Mouse (Mus musculus) heart, embryonic 14.5 days (tissue): ENCODE data around the gene Tbc1d2b. TPM values are rescaled to one million over a fixed set of nuclear protein-coding genes. Genes with fewer than 3 reads are reported as not detected.

Experiments used
- ATAC-seq: fragments of 200-750 bp; cut with Nextera tagmentation; 2 replicates; pipeline ENCODE4 v1.8.0; 2017; ENCODE audit warnings: low read depth, moderate TSS enrichment; ENCODE audit not compliant: insufficient number of reproducible peaks, insufficient read depth, low FRiP score
- H3K27ac ChIP-seq, 2 experiments: fragments of 200-500 bp in 1 of 2; fragments of 300-500 bp in 1 of 2; sonication (generic) in 1 of 2; replicated peaks in 1 of 2; 2 replicates each; pipeline ENCODE4 v1.5.1; 2012 to 2014; ENCODE audit warnings: low read depth in 2 of 2, low read length in 2 of 2, control low read depth in 1 of 2, mild to moderate bottlenecking in 1 of 2, mixed read lengths in 1 of 2; ENCODE audit not compliant: control insufficient read depth in 1 of 2, insufficient read depth in 1 of 2
- H3K27me3 ChIP-seq: fragments of 300-500 bp; sonication (generic); 2 replicates; pipeline ENCODE4 v1.6.1; 2014; ENCODE audit warnings: mild to moderate bottlenecking, low read length, control low read depth; ENCODE audit not compliant: control insufficient read depth, insufficient read depth
- H3K36me3 ChIP-seq: fragments of 300-500 bp; sonication (generic); 2 replicates; pipeline ENCODE4 v1.6.1; 2014; ENCODE audit warnings: mild to moderate bottlenecking, control low read depth, low read length, mixed read lengths; ENCODE audit not compliant: control insufficient read depth, insufficient read depth
- H3K4me1 ChIP-seq, 2 experiments: fragments of 200-500 bp in 1 of 2; fragments of 300-500 bp in 1 of 2; sonication (generic) in 1 of 2; 2 replicates each; pipeline ENCODE4 v1.6.1; 2012 to 2014; ENCODE audit warnings: low read length in 2 of 2, control low read depth in 1 of 2, mixed read lengths in 1 of 2; ENCODE audit not compliant: control insufficient read depth in 2 of 2, insufficient read depth in 2 of 2
- H3K4me2 ChIP-seq: fragments of 300-500 bp; sonication (generic); 2 replicates; pipeline ENCODE4 v1.6.1; 2014; ENCODE audit warnings: mild to moderate bottlenecking, low read length
- H3K4me3 ChIP-seq, 2 experiments: fragments of 200-500 bp in 1 of 2; fragments of 300-500 bp in 1 of 2; sonication (generic) in 1 of 2; 2 replicates each; pipeline ENCODE4 v1.5.1; 2012 to 2014; ENCODE audit warnings: low read length in 2 of 2, mild to moderate bottlenecking in 2 of 2, control low read depth in 1 of 2, low read depth in 1 of 2, moderate library complexity in 1 of 2; ENCODE audit not compliant: control insufficient read depth in 1 of 2, insufficient read depth in 1 of 2
- H3K9ac ChIP-seq: fragments of 300-500 bp; sonication (generic); 2 replicates; pipeline ENCODE4 v1.6.1; 2014; ENCODE audit warnings: mild to moderate bottlenecking, low read length
- H3K9me3 ChIP-seq: fragments of 300-500 bp; sonication (generic); 2 replicates; pipeline ENCODE4 v1.6.1; 2016; ENCODE audit warnings: low read length, control low read depth; ENCODE audit not compliant: control insufficient read depth
- WGBS: fragments of 180-500 bp; shearing (Covaris S2); extraction: QIAGEN DNeasy Blood & Tissue Kit; methylation state at CpG from one replicate; pipeline ENCODE4 v1.1.7; 2014; 5-methylcytosine and 5-hydroxymethylcytosine counted together
- polyA plus RNA-seq: library from polyadenylated mRNA; unstranded; fragments of >200 nt; fragmentation: Nextera tagmentation; extraction: Ambion mirVana; gene quantifications from 2 replicates; pipeline ENCODE4 v1.2.1, GENCODE M21; 2014

Gene Tbc1d2b
- polyA plus RNA-seq, 1 experiment from 2014 or later = 7.1 TPM

GRCm38 (mm10) chr9:90247316-90247715 lies 23.3 kb downstream of the Tbc1d2b start:
- Histone ChIP-seq H3K9me3 (no peaks in the 10 kb centered on the region), H3K27ac (peak overlapping the region; percentile 61 to 65), H3K4me2 (no peak overlapping the region), H3K27me3 (no peaks in the 10 kb centered on the region), H3K4me1 (peaks cover 23 to 27% of the 10 kb centered on the region in 2 experiments), H3K36me3 (peaks cover 4% of the 10 kb centered on the region; the same call in 1 of the 2 replicates), H3K9ac (no peak overlapping the region), H3K4me3 (no peak overlapping the region)
- no peak for ATAC-seq
- WGBS = 36% methylated on average over 7 of the region's 7 CpGs

- WGBS = 88% methylated on average over 5 of the region's 5 CpGs
- Histone ChIP-seq H3K9me3 (no peaks in the 10 kb centered on the region), H3K9ac (no peak overlapping the region), H3K27ac (no peak overlapping the region), H3K4me1 (peaks cover 23 to 27% of the 10 kb centered on the region in 2 experiments), H3K36me3 (peaks cover 5% of the 10 kb centered on the region; the same call in 1 of the 2 replicates), H3K4me2 (no peak overlapping the region), H3K27me3 (no peaks in the 10 kb centered on the region), H3K4me3 (no peak overlapping the region)
- no peak for ATAC-seq
Measured at GRCm38 (mm10) chr9:90245781-90246180, 24.8 kb downstream of the Tbc1d2b start.

- ATAC-seq = no peak
- Histone ChIP-seq H3K9me3 (no peaks in the 10 kb centered on the region), H3K4me1 (peaks cover 21 to 24% of the 10 kb centered on the region in 2 experiments), H3K27ac (no peak overlapping the region), H3K36me3 (peaks cover 10% of the 10 kb centered on the region; the same call in 1 of the 2 replicates), H3K27me3 (no peaks in the 10 kb centered on the region), H3K4me2 (no peak overlapping the region), H3K4me3 (no peak overlapping the region), H3K9ac (no peak overlapping the region)
- WGBS = 48% methylated on average over 6 of the region's 6 CpGs
Measured at GRCm38 (mm10) chr9:90245206-90245605, 25.4 kb downstream of the Tbc1d2b start.

- Histone ChIP-seq H3K36me3 (peaks cover 17% of the 10 kb centered on the region), H3K27me3 (no peaks in the 10 kb centered on the region), H3K9ac (no peak overlapping the region), H3K4me2 (no peak overlapping the region), H3K4me3 (no peak overlapping the region), H3K27ac (no peak overlapping the region), H3K4me1 (peaks cover 15 to 18% of the 10 kb centered on the region in 2 experiments; a peak in 3 of 4 replicates), H3K9me3 (no peaks in the 10 kb centered on the region)
- no peak for ATAC-seq
- 79% methylated on average over 15 of the region's 15 CpGs for WGBS
Measured at GRCm38 (mm10) chr9:90244301-90245151, 26.1 kb downstream of the Tbc1d2b start.

GRCm38 (mm10) chr9:90242855-90243254 lies 27.7 kb downstream of the Tbc1d2b start:
- WGBS = 76% methylated on average over 7 of the region's 7 CpGs
- Histone ChIP-seq H3K9ac (no peak overlapping the region), H3K4me2 (no peak overlapping the region), H3K36me3 (peaks cover 21% of the 10 kb centered on the region), H3K4me3 (no peak overlapping the region), H3K27me3 (no peaks in the 10 kb centered on the region), H3K9me3 (no peaks in the 10 kb centered on the region), H3K27ac (no peak overlapping the region), H3K4me1 (peaks cover 13 to 16% of the 10 kb centered on the region in 2 experiments)
- no peak for ATAC-seq

- 65% methylated on average over 6 of the region's 6 CpGs for WGBS
- H3K4me2 ChIP-seq = no peak overlapping the region
- no peaks in the 10 kb centered on the region for H3K27me3 ChIP-seq
- H3K4me3 ChIP-seq = no peak overlapping the region
- no peak overlapping the region for H3K9ac ChIP-seq
- H3K27ac ChIP-seq = no peak overlapping the region
- ATAC-seq = no peak
- H3K4me1 ChIP-seq = peaks cover 12 to 14% of the 10 kb centered on the region in 2 experiments
- H3K36me3 ChIP-seq = peaks cover 21% of the 10 kb centered on the region
- H3K9me3 ChIP-seq = no peaks in the 10 kb centered on the region
Measured at GRCm38 (mm10) chr9:90242291-90242690, 28.3 kb downstream of the Tbc1d2b start.

- 70% methylated on average over 7 of the region's 7 CpGs for WGBS
- Histone ChIP-seq H3K36me3 (peaks cover 18% of the 10 kb centered on the region), H3K4me1 (peaks cover 8 to 9% of the 10 kb centered on the region in 2 experiments; a peak in 3 of 4 replicates), H3K27ac (no peak overlapping the region), H3K9me3 (no peaks in the 10 kb centered on the region), H3K4me2 (no peak overlapping the region), H3K27me3 (no peaks in the 10 kb centered on the region), H3K9ac (no peak overlapping the region), H3K4me3 (no peak overlapping the region)
- ATAC-seq = no peak
Measured at GRCm38 (mm10) chr9:90241618-90242017, 29.0 kb downstream of the Tbc1d2b start.
